Mouse (Mus musculus) hindbrain, embryonic 10.5 days (tissue): ENCODE measurements around the gene Nrf1. TPM values are rescaled to one million over a fixed set of nuclear protein-coding genes. Genes with fewer than 3 reads are reported as not detected.

Source experiments
- DNase-seq: peaks from one replicate; pipeline ENCODE4 v3.0.0-alpha.2; 2017; ENCODE audit warnings: low spot score
- H3K27ac ChIP-seq: fragments of 300-500 bp; sonication (generic); 2 replicates; pipeline ENCODE4 v1.5.1; 2016; ENCODE audit warnings: mild to moderate bottlenecking, moderate library complexity
- H3K27me3 ChIP-seq: fragments of 300-500 bp; sonication (generic); 2 replicates; pipeline ENCODE4 v1.6.1; 2016; ENCODE audit warnings: mild to moderate bottlenecking; ENCODE audit not compliant: poor library complexity, insufficient read depth, severe bottlenecking
- H3K36me3 ChIP-seq: fragments of 300-500 bp; sonication (generic); 2 replicates; pipeline ENCODE4 v1.6.1; 2016; ENCODE audit warnings: mild to moderate bottlenecking, moderate library complexity
- H3K4me1 ChIP-seq: fragments of 300-500 bp; sonication (generic); replicated peaks from 2 replicates; pipeline ENCODE4 v1.6.1; 2016; ENCODE audit warnings: mild to moderate bottlenecking
- H3K4me3 ChIP-seq: fragments of 300-500 bp; sonication (generic); 2 replicates; pipeline ENCODE4 v1.5.1; 2016; ENCODE audit warnings: mild to moderate bottlenecking, moderate library complexity
- H3K9me3 ChIP-seq: fragments of 300-500 bp; sonication (generic); 2 replicates; pipeline ENCODE4 v1.6.1; 2016; ENCODE audit warnings: mild to moderate bottlenecking, moderate library complexity
- WGBS: fragments of 180-500 bp; shearing (Covaris S2); methylation state at CpG from one replicate; pipeline ENCODE4 v1.1.7; 2016; 5-methylcytosine and 5-hydroxymethylcytosine counted together
- polyA plus RNA-seq: library from polyadenylated mRNA; unstranded; fragments of >200 nt; fragmentation: Nextera tagmentation; extraction: Ambion mirVana; gene quantifications from 2 replicates; pipeline ENCODE4 v1.2.1, GENCODE M21; 2016

The Nrf1 gene
- polyA plus RNA-seq, 1 experiment from 2014 or later: 80.6 TPM

DNA sequence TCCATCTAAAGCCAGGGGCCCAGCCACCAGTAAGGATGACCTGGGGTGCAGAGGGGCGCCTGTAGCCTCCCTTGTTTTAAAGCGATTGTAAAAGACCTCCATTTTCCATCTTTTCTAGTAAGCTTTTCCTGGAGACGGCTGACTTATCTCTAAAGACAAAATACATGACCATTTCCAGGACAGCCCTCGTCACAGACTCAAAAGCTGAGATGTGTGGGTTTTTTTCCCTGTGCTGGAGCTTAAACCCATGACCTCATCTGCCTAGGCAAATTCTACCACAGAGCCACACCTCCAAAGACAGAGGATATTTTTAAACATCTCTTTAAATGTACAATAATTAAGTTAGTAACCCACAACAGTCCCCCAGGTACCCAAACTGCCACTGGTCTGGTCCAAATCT is 112.6 kb downstream of the Nrf1 start:
- H3K4me1 ChIP-seq: peaks cover 31% of the 10 kb centered on the region
- H3K27me3 ChIP-seq: no peaks in the 10 kb centered on the region; the same call in 1 of the 2 replicates
- no peak overlapping the region for H3K27ac ChIP-seq
- WGBS: 80% methylated on average over 4 of the region's 4 CpGs
- H3K4me3 ChIP-seq: no peak overlapping the region
- no peaks in the 10 kb centered on the region for H3K9me3 ChIP-seq
- peaks cover 5% of the 10 kb centered on the region; the same call in 1 of the 2 replicates for H3K36me3 ChIP-seq
- DNase-seq: no peak

DNA sequence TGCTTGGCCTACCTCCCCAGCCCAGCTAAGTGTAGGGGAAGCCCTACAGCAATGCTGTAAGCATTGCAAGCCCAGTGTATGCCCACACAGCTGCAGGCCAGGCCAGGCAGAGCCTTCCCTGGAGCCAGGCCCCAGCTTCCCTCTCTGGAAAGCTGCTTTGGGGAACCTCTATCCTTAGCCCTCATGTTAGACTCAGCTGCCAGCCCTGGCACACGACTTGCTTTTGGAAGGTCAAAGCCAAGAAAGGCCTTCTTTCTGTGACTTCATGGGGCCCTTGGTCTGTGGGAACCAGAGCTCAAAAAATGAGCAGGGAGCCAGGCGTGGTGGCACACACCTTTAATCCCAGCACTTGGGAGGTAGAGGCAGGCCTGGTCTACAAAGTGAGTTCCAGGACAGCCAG is 113.8 kb downstream of the Nrf1 start:
- no peak for DNase-seq
- Histone ChIP-seq H3K4me1 (peaks cover 40% of the 10 kb centered on the region), H3K27ac (peak overlapping the region; percentile 59; the same call in 1 of the 2 replicates), H3K4me3 (no peak overlapping the region), H3K27me3 (peaks cover 7% of the 10 kb centered on the region; the same call in 1 of the 2 replicates), H3K9me3 (no peaks in the 10 kb centered on the region), H3K36me3 (no peaks in the 10 kb centered on the region; the same call in 1 of the 2 replicates)
- 78% methylated on average over 2 of the region's 2 CpGs for WGBS

- Histone ChIP-seq H3K4me3 (no peak overlapping the region), H3K27ac (no peak overlapping the region), H3K27me3 (peaks cover 10% of the 10 kb centered on the region; the same call in 1 of the 2 replicates), H3K9me3 (no peaks in the 10 kb centered on the region), H3K36me3 (no peaks in the 10 kb centered on the region; the same call in 1 of the 2 replicates), H3K4me1 (peaks cover 45% of the 10 kb centered on the region)
- 59% methylated on average over 7 of the region's 7 CpGs for WGBS
- peak; percentile 28 for DNase-seq
These were observed 114.3 kb downstream of the Nrf1 start for GRCm38 (mm10) chr6:30162091-30162490.

- peak overlapping the region; percentile 62; the same call in 1 of the 2 replicates for H3K27ac ChIP-seq
- WGBS: 43% methylated on average over 3 of the region's 3 CpGs
- H3K4me1 ChIP-seq: peaks cover 62% of the 10 kb centered on the region
- H3K36me3 ChIP-seq: no peaks in the 10 kb centered on the region; the same call in 1 of the 2 replicates
- peaks cover 49% of the 10 kb centered on the region for H3K27me3 ChIP-seq
- H3K4me3 ChIP-seq: no peak overlapping the region
- no peak for DNase-seq
- H3K9me3 ChIP-seq: no peaks in the 10 kb centered on the region
These were observed 118.6 kb downstream of the Nrf1 start for GRCm38 (mm10) chr6:30166349-30166748.

DNA sequence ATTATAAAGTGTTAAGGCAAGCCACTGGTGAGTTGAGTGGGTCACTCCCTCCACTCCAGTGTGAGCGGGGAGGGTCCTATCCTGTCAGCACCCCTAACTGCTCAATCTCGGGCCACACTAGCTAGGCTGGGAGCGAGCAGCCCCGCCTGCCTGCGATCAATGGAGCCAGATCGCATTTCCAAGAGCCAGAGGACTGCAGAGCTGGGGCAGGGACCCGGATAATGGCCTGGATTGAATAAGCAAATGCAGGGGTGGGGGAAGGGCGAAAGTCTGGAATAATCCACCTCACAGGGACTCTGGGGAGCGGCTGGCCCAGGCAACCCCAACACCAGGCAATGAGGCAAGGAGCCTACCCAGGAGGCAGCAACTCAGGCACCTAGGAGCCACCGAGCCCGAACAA is 119.4 kb downstream of the Nrf1 start:
- Histone ChIP-seq H3K4me3 (peak overlapping the region; percentile 18; the same call in 1 of the 2 replicates), H3K4me1 (peaks cover 56% of the 10 kb centered on the region), H3K27ac (peak overlapping the region; percentile 62; the same call in 1 of the 2 replicates), H3K36me3 (no peaks in the 10 kb centered on the region; the same call in 1 of the 2 replicates), H3K27me3 (peaks cover 57% of the 10 kb centered on the region), H3K9me3 (no peaks in the 10 kb centered on the region)
- 17% methylated on average over 11 of the region's 11 CpGs for WGBS
- DNase-seq: peak; percentile 64

GRCm38 (mm10) chr6:30168275-30168674 is 120.5 kb downstream of the Nrf1 start:
- Histone ChIP-seq H3K9me3 (no peaks in the 10 kb centered on the region), H3K27me3 (peaks cover 68% of the 10 kb centered on the region), H3K27ac (0 out of 2 replicates have a peak overlapping the region, but pooled peaks have one; percentile 62), H3K4me3 (0 out of 2 replicates have a peak overlapping the region, but pooled peaks have one; percentile 18), H3K36me3 (no peaks in the 10 kb centered on the region; the same call in 1 of the 2 replicates), H3K4me1 (peaks cover 57% of the 10 kb centered on the region)
- no peak for DNase-seq
- WGBS: 91% methylated on average over 3 of the region's 3 CpGs

DNA sequence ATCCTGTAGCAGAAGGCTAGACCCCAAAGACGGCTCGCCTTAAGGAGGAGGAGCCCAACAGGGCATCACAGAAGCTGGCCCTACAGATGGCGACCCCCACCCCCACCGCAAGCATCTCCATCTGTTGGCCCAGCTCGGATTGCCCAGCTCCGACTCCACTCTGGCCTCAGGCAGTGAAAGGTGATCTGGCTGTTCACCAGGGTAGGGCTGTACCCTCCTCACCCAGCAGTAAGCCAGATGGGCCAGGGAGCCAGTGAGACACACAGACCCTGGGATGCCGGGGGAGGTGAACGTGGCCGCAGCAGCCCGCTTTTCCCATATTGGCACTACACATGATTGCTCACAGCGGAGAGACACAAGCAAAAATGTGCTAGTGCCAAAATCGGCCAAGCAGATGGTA is 121.4 kb downstream of the Nrf1 start:
- H3K4me3 ChIP-seq: 0 out of 2 replicates have a peak overlapping the region, but pooled peaks have one; percentile 13
- H3K36me3 ChIP-seq: no peaks in the 10 kb centered on the region; the same call in 1 of the 2 replicates
- 0 out of 2 replicates have a peak overlapping the region, but pooled peaks have one; percentile 24 for H3K27ac ChIP-seq
- WGBS: 68% methylated on average over 12 of the region's 12 CpGs
- peaks cover 77% of the 10 kb centered on the region for H3K27me3 ChIP-seq
- H3K9me3 ChIP-seq: no peaks in the 10 kb centered on the region
- peak; percentile 51 for DNase-seq
- peaks cover 66% of the 10 kb centered on the region for H3K4me1 ChIP-seq

- H3K4me1 ChIP-seq: peaks cover 78% of the 10 kb centered on the region
These were observed 123.4 kb downstream of the Nrf1 start for GRCm38 (mm10) chr6:30171226-30171625.

DNA sequence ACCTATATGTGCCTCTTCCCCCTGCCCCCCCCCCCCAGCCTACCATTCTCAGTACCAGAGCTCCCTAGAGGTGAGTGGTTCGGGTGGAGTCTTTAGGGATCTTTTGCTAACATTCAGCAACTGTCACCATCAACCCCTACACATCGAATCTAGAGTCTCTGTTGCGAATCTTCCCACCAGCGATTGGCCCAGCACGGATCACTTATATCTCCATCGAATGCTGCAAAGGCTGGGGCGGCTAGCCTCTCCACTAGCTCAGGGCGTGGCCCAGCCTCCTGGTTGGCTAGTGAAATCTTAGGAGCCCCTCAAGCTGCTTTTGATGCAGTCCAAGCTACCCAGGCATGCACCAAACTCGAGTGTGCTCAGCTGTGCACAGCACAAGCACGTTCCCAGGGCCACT is 124.2 kb downstream of the Nrf1 start:
- peaks cover 74% of the 10 kb centered on the region for H3K4me1 ChIP-seq

More at GRCm38 (mm10) chr6:30171226-30171625, 123.4 kb downstream of the Nrf1 start:
- Histone ChIP-seq H3K36me3 (no peaks in the 10 kb centered on the region), H3K4me3 (peak overlapping the region; percentile 48), H3K27ac (no peak overlapping the region), H3K9me3 (no peaks in the 10 kb centered on the region), H3K27me3 (peaks cover 94% of the 10 kb centered on the region)
- DNase-seq: no peak
- 27% methylated on average over 8 of the region's 8 CpGs for WGBS

GRCm38 (mm10) chr6:30172441-30172819 is 124.6 kb downstream of the Nrf1 start:
- no peak for DNase-seq
- Histone ChIP-seq H3K9me3 (no peaks in the 10 kb centered on the region), H3K36me3 (no peaks in the 10 kb centered on the region), H3K4me3 (peak overlapping the region; percentile 48), H3K4me1 (peaks cover 73% of the 10 kb centered on the region), H3K27me3 (peaks cover 99% of the 10 kb centered on the region), H3K27ac (no peak overlapping the region)
- 6% methylated on average over 8 of the region's 8 CpGs for WGBS

More for the DNA sequence above, 124.2 kb downstream of the Nrf1 start:
- Histone ChIP-seq H3K27ac (no peak overlapping the region), H3K27me3 (peaks cover 94% of the 10 kb centered on the region), H3K4me3 (peak overlapping the region; percentile 48), H3K36me3 (no peaks in the 10 kb centered on the region), H3K9me3 (no peaks in the 10 kb centered on the region)
- DNase-seq: peak; percentile 29
- WGBS: 20% methylated on average over 10 of the region's 10 CpGs

GRCm38 (mm10) chr6:30172820-30173550 is 125.2 kb downstream of the Nrf1 start:
- peaks cover 100% of the 10 kb centered on the region for H3K27me3 ChIP-seq
- H3K9me3 ChIP-seq: no peaks in the 10 kb centered on the region
- H3K36me3 ChIP-seq: no peaks in the 10 kb centered on the region
- H3K4me3 ChIP-seq: peak overlapping the region; percentile 48
- peak overlapping the region; percentile 85 for H3K27ac ChIP-seq
- peak; percentile 52 for DNase-seq
- H3K4me1 ChIP-seq: peaks cover 70% of the 10 kb centered on the region
- WGBS: under 1% methylated on average over 44 of the region's 44 CpGs

- Histone ChIP-seq H3K36me3 (no peaks in the 10 kb centered on the region), H3K27me3 (peaks cover 100% of the 10 kb centered on the region), H3K4me1 (peaks cover 68% of the 10 kb centered on the region), H3K27ac (peak overlapping the region; percentile 85), H3K4me3 (peak overlapping the region; percentile 48), H3K9me3 (no peaks in the 10 kb centered on the region)
- peak; percentile 58 for DNase-seq
- WGBS: under 1% methylated on average over 80 of the region's 80 CpGs
These were observed 126.0 kb downstream of the Nrf1 start for GRCm38 (mm10) chr6:30173551-30174460.
